Mouse (Mus musculus) effector memory CD4-positive, alpha-beta T cell, adult 5 months (primary cell): ENCODE measurements around the gene Derl3. TPM values are rescaled to one million over a fixed set of nuclear protein-coding genes. Genes with fewer than 3 reads are reported as not detected.

ENCODE experiments used
- polyA plus RNA-seq: library from polyadenylated mRNA; unstranded; fragments of 100-300 nt; shearing (Covaris generic); gene quantifications from one replicate; pipeline ENCODE4 v1.2.1, GENCODE M21; 2017

The Derl3 gene
- 2.6 TPM for polyA plus RNA-seq

DNA sequence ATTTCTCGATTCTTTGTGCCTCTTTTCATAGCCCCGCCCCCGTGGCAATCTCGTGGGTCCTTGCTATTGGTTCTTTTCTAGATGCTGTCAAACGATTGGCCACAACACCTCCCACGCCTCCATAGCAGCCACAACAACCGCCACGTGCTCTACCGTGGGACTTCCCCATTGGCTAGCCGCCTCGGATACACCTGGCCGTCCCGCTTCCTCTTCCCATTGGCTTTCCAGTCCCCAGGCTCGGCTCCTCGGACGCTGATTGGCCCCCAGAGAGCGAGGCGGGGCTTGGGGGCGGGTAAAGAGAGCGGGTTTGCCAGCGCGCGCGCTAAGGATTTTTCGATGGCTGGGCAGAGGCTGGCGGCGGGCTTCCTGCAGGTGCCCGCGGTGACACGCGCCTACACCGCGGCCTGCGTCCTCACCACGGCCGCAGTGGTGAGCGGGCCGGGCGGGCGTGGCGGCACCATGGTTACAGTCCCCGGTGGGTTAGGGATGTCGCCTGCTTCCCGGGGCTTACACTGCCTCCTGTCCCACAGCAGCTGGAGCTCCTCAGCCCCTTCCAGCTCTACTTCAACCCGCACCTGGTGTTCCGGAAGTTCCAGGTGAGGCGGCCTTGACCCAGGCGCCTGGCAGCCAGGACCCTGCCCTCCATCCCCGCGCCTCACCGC, at the start of gene Derl3:
Gene Derl3, plus strand, starts transcription at position 325 of the 662 bp plus-strand sequence.

DNA sequence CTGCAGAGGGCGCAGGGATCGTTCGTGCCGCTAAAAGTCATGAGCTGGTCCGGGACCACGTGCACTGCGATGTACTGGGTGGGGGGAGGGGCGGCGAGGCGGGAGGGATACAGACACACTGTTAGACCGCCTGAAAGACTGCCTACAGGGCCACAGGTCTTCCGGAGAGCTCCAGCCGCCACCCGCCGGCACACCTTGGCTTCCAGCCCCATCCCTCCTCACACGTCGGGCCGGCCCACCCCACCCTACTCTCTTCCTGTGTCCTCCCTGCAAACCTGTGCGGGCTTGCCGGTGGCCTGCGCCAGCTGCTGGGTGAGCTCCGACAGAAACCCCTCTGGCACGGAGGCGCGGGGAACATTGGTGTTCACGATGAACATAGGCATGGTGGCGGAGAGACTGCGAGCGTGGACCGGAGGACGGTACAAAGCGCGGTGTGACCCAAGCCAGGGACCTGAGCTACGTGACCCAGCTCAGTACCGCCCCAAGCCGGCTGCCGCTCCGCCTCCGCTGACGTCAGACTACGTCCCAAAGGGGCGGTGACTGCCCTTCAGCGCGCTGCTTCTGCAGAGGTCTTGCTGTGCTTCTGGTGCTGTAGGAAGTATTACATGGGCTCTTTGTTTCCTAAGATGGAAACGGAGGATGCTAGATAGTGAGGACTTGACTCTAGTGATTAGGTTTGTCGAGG, 33.3 kb upstream of the Derl3 start, which contains the start of gene Mif:
Gene Mif, minus strand, starts transcription at position 455 of the 685 bp plus-strand sequence.

DNA sequence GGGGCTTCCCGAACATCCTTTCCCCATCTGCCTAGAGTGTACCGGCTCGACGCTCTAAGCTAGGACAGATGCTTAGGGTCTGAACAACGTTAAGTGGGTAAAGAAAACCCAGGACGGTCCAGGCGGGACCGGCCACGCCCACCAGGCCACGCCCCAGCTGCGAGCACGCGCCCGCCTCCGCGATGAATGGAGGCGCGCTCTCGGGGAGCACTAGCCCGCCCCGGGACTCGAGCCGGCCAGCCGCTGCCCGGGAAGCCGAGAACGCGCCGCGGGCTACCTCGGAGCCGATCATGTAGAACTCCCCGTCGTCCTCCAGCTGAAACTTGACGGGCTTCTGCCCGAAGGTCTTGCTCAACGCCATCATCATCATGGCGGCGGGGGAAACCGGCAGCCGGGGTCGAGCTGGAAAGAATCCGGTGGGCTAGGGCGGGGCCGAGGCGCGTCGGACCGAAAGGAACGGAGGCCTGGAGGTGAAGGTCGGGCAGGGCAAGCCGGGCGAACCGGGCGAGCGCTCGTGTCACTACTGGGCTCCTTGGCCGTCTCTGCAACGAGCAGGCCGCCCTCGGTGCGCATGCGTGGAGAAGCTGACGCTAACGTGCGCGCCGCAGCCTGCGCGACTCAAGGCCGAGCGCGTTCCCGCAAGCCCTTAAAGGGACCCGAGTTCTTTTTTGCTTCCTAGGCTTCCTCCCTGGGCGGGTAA, 28.0 kb downstream of the Derl3 start, which contains the start of gene Smarcb1:
Gene Smarcb1, minus strand, starts transcription at position 592 of the 700 bp plus-strand sequence.

DNA sequence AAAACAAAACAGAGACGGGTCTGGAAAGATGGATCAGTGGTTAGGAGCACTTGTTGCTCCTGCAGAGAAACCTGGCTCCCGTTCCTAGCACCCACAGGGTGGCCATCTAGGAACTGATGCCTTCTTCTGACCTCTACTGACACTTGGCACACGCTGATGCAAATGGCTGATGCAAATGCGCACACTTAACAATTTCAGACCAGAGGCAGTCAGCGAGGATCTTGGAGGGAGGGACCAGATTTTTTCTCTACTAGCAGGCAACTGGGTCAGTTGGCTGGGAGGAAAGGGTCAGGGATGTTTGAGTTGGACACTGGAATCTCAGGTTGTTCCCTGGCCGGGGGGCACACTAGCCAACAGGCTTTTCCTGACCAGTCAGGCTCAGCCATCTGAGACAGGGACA, 39.7 kb downstream of the Derl3 start, which contains the start of gene Chchd10:
Gene Chchd10, plus strand, starts transcription at position 240 of the 400 bp plus-strand sequence.

DNA sequence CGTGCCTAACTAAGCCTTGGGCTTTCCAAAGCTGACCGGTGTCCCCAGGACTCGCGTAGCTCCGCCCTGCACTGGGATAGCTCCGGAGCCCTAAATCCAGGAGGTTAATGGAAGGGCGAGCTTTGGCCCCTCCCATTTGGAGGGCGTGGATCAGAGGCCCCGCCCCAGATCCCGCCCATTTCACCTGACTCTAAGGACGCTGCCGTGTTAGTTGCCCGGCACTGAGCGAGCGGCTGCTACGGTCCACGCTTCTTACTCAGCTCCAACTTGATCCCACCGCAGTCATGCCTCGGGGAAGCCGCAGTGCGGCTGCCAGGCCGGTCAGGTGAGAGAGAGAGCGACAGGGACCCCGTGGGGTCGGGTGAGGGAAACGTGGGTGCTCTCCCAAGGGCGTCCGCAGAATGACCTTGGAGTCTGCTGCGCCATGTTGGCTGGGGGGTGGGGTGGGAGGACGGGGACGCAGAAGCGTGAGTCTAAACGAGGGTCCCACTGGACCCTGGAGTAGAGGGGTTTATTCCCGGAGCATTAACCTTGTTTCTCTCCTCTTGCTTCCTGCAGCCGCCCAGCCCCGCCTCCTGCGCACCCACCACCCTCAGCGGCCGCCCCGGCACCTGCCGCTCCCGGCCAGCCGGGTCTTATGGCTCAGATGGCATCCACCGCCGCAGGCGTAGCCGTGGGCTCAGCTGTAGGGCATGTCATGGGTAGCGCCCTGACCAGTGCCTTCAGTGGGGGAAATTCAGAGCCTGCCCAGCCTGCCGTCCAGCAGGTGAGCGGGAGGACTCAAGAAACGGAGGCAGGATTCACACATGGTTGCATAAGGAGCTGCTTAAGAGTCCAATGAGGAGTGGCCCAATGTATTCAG, 42.7 kb downstream of the Derl3 start, which contains the start of gene Mmp11:
Gene Mmp11, minus strand, starts transcription at position 817 of the 862 bp plus-strand sequence.

DNA sequence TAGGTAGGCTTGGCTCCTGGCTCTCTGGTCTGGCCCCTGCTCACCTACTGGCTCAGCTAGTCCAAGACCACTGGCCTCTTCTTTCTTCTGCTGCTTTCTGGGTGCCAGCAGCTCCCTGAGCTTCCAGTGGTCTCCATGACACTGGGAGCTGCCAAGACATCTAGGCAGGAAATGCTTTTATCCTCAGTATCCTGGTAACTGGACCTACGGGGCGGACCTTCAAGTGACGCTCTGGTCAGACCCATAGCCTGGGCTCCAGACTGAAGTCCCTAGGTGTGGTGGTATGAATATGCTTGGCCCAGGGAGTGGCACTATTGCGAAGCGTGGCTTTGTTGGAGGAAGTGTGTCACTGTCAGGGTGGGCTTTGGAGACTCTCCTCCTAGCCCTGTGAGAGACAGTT, 47.3 kb downstream of the Derl3 start, which contains the start of gene Gm867:
Gene Gm867, minus strand, starts transcription at position 153 of the 400 bp plus-strand sequence.

DNA sequence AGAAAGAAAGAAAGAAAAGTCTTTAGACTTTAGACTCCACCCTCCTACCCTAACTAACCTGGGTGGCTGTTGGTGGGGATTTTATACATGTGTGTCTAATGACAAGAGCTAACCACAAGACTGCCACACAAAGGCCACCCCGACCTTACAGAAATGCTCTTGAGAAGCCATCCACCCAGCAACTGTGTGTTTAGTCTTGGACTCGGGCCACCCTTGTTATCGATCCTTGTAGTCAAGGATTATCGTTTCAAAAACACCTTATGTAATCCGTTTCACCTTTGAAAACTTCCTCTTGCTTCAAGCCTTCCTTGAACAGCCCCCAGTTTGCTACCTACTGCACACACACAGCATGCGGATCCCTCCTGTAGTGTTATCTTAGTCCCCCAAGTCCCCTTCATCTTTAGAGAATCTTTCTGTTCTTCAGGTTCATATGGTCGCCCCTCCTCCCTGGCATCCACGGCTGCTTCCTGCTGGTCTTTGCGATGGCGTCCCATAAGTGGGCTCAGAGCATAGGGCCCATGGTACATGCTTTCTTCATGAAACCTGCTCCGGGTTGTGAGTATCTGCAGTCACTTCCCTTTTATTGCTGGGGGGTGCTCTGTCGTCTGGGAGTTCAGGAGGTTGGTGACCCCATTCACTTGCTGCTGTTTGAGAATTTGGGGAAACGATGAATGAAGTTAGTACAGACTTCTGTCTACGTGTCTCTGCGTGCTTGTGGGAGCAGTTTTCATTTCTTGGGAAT, 49.7 kb downstream of the Derl3 start, which contains the start of gene Vpreb3:
Gene Vpreb3, plus strand, starts transcription at position 322 of the 742 bp plus-strand sequence.

Other genes with a start within 250 kb of the Derl3 start
- gene Susd2, start 249.4 kb upstream of the Derl3 start, polyA plus RNA-seq, result 6.8 TPM
- gene Cabin1, start 129.1 kb upstream of the Derl3 start, polyA plus RNA-seq, result 51.8 TPM
- 38.2 TPM for gene Ddt, start 120.0 kb upstream of the Derl3 start, polyA plus RNA-seq
- not detected for gene Gm20441, start 112.5 kb upstream of the Derl3 start, polyA plus RNA-seq
- gene Gstt3, start 112.0 kb upstream of the Derl3 start, polyA plus RNA-seq, result 1.9 TPM
- gene Gstt1, start 94.8 kb upstream of the Derl3 start, polyA plus RNA-seq, result not detected
- gene Gstt4, start 70.9 kb upstream of the Derl3 start, polyA plus RNA-seq, result not detected
- gene Gstt2, start 56.0 kb upstream of the Derl3 start, polyA plus RNA-seq, result 40.2 TPM
- 617 TPM for gene Mif, start 33.2 kb upstream of the Derl3 start, polyA plus RNA-seq
- 51.2 TPM for gene Smarcb1, start 28.2 kb downstream of the Derl3 start, polyA plus RNA-seq
- 22.5 TPM for gene Chchd10, start 39.7 kb downstream of the Derl3 start, polyA plus RNA-seq
- gene Mmp11, start 43.1 kb downstream of the Derl3 start, polyA plus RNA-seq, result not detected
- gene Gm867, start 47.3 kb downstream of the Derl3 start, polyA plus RNA-seq, result not detected
- not detected for gene Vpreb3, start 49.6 kb downstream of the Derl3 start, polyA plus RNA-seq
- 0.79 TPM for gene Gm5134, start 61.1 kb downstream of the Derl3 start, polyA plus RNA-seq
- 25.1 TPM for gene Zfp280b, start 139.2 kb downstream of the Derl3 start, polyA plus RNA-seq
- not detected for gene Slc5a4b, start 217.5 kb downstream of the Derl3 start, polyA plus RNA-seq